Comparison of ENCODE assay signal across 13 mouse cellular contexts in the genomic region with DNA sequence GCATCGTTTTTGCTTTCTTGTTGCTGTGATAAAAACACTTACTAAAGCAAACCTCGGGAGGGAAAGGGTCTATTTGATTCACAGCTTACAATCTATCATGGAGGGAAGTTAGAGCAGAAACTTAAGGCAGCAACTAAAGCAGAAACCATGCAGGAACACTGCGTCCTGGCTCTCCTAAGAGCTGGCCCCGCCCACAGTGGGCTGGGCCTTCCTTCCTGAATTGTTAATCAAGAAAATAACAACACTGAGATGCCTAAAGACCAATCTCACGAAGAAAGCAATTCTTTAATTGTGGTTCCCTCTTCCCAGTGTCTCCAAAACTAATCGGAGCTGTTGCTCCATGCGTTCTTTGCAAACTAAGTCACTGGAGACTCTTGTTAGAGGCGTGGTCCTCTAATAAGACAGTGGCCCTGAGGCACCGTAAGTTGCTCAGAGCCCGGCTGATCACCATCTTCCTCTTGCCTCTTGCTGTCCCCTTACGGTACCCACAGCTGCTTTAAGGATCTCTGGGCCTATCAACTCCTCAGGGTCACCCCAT. TPM values are rescaled to one million over a fixed set of nuclear protein-coding genes. Genes with fewer than 3 reads are reported as not detected.
A peak's percentile ranks its signal among the peaks of the same experiment; 100 is the strongest.
DNase-seq lines count a peak whose midpoint lies in the region; ATAC-seq lines count a peak whose summit lies in the region.
"Had no signal": no experiment of that assay in that cellular context is flagged by ENCODE, and none has a peak within 500 bp of the region (broad histone marks: within the 10 kb centered on the region; RNA-seq: fewer than 3 reads in every experiment).

No protein-coding gene starts in this region.

- H3K9me3 ChIP-seq in heart, embryonic 11.5 days (replicated peaks; ENCODE audit: control insufficient read depth, low read length) = no peaks in the 10 kb centered on the region
- no peaks in the 10 kb centered on the region for H3K9me3 ChIP-seq in kidney, embryonic 16.5 days (ENCODE audit: low read length)
- H3K9me3 ChIP-seq in midbrain, embryonic 14.5 days (ENCODE audit: control insufficient read depth, low read length) = no peaks in the 10 kb centered on the region
- H3K9me3 ChIP-seq: hindbrain, embryonic 12.5 days; limb, embryonic 15.5 days had no signal

- H3K36me3 ChIP-seq in heart, embryonic 11.5 days (ENCODE audit: control insufficient read depth, insufficient read depth, low read length) = no peaks in the 10 kb centered on the region
- no peaks in the 10 kb centered on the region for H3K36me3 ChIP-seq in kidney, embryonic 16.5 days (ENCODE audit: insufficient read depth, low read length)
- H3K36me3 ChIP-seq in midbrain, embryonic 14.5 days (ENCODE audit: control insufficient read depth, insufficient read depth, low read length) = no peaks in the 10 kb centered on the region
- H3K36me3 ChIP-seq: hindbrain, embryonic 12.5 days; limb, embryonic 15.5 days had no signal

- H3K9ac ChIP-seq in heart, embryonic 11.5 days (ENCODE audit: low read depth, low read length) = no peak overlapping the region
- H3K9ac ChIP-seq in kidney, embryonic 16.5 days (replicated peaks; ENCODE audit: low read length) = no peak overlapping the region
- H3K9ac ChIP-seq in midbrain, embryonic 14.5 days (replicated peaks; ENCODE audit: low read length) = no peak overlapping the region
- H3K9ac ChIP-seq: hindbrain, embryonic 12.5 days; limb, embryonic 15.5 days had no signal

- H3K4me1 ChIP-seq in heart, embryonic 11.5 days (ENCODE audit: control insufficient read depth, insufficient read depth, low read length) = no peaks in the 10 kb centered on the region
- H3K4me1 ChIP-seq in kidney, embryonic 16.5 days (ENCODE audit: insufficient read depth, low read length) = peaks cover 3% of the 10 kb centered on the region; the same call in 1 of the 2 replicates
- no peaks in the 10 kb centered on the region for H3K4me1 ChIP-seq in midbrain, embryonic 14.5 days (ENCODE audit: control insufficient read depth, insufficient read depth, low read length)
- H3K4me1 ChIP-seq: hindbrain, embryonic 12.5 days; limb, embryonic 15.5 days had no signal

- H3K27ac ChIP-seq in heart, embryonic 11.5 days (ENCODE audit: low read depth, low read length) = no peak overlapping the region
- H3K27ac ChIP-seq in kidney, embryonic 16.5 days (ENCODE audit: low read length) = no peak overlapping the region
- H3K27ac ChIP-seq in midbrain, embryonic 14.5 days (replicated peaks; ENCODE audit: low read depth, low read length) = no peak overlapping the region
- H3K27ac ChIP-seq: hindbrain, embryonic 12.5 days; limb, embryonic 15.5 days had no signal

- ATAC-seq in heart, embryonic 11.5 days (replicated peaks; ENCODE audit: insufficient number of reproducible peaks, low FRiP score, low TSS enrichment) = no peak
- no peak for ATAC-seq in kidney, embryonic 16.5 days (ENCODE audit: low FRiP score, low TSS enrichment)
- ATAC-seq in midbrain, embryonic 14.5 days (ENCODE audit: low FRiP score, low TSS enrichment) = no peak

- no peaks in the 10 kb centered on the region for H3K27me3 ChIP-seq in heart, embryonic 11.5 days (ENCODE audit: control insufficient read depth, insufficient read depth, low read length)
- H3K27me3 ChIP-seq in kidney, embryonic 16.5 days (ENCODE audit: insufficient read depth, low read length) = no peaks in the 10 kb centered on the region
- H3K27me3 ChIP-seq in midbrain, embryonic 14.5 days (ENCODE audit: control insufficient read depth, insufficient read depth, low read length) = no peaks in the 10 kb centered on the region
- H3K27me3 ChIP-seq: limb, embryonic 15.5 days had no signal

- DNase-seq in heart, adult 11 months = peak; percentile 93
- peak; percentile 38 for DNase-seq in kidney, adult 9 months
- peak; percentile 56 for DNase-seq in ES-CJ7 (ENCODE audit: low read depth, low spot score)
- peak; percentile 53 to 65 for DNase-seq in kidney, postnatal 36 days
- DNase-seq in midbrain, embryonic 14.5 days = no peak
- no peak for DNase-seq in embryo, embryonic 10 days (ENCODE audit: low spot score)
- DNase-seq: adrenal gland, postnatal 25 days; cerebellum, adult 9-11 months; spleen, adult 18-20 months had no signal

- H3K4me3 ChIP-seq in heart, embryonic 11.5 days (ENCODE audit: low read depth, low read length) = no peak overlapping the region
- no peak overlapping the region for H3K4me3 ChIP-seq in kidney, embryonic 16.5 days (ENCODE audit: low read length)
- no peak overlapping the region for H3K4me3 ChIP-seq in midbrain, embryonic 14.5 days (replicated peaks; ENCODE audit: low read depth, low read length)
- H3K4me3 ChIP-seq: hindbrain, embryonic 12.5 days; limb, embryonic 15.5 days had no signal

- WGBS in heart, embryonic 11.5 days (ENCODE audit: insufficient replicate concordance) = 59% methylated on average over 11 of the region's 11 CpGs
- WGBS in kidney, embryonic 16.5 days = 68% methylated on average over 11 of the region's 11 CpGs
- 80% methylated on average over 11 of the region's 11 CpGs for WGBS in midbrain, embryonic 14.5 days

- no peak overlapping the region for H3K4me2 ChIP-seq in heart, embryonic 11.5 days
- H3K4me2 ChIP-seq in kidney, embryonic 16.5 days (replicated peaks; ENCODE audit: low read depth, low read length) = no peak overlapping the region
- no peak overlapping the region for H3K4me2 ChIP-seq in midbrain, embryonic 14.5 days (ENCODE audit: low read length)
- H3K4me2 ChIP-seq: hindbrain, embryonic 12.5 days; limb, embryonic 15.5 days had no signal

RNA-seq across cellular contexts. Expression of gene Cd180, which starts 37.1 kb away (rescaled TPM):
- polyA plus RNA-seq in heart, embryonic 11.5 days (2014; fragmentation: Nextera tagmentation; extraction: Ambion mirVana) = 0.39 and 0.49 TPM in 2 replicates
- polyA plus RNA-seq in kidney, embryonic 16.5 days (2015; fragmentation: Nextera tagmentation; extraction: Ambion mirVana) = 0.24 and 0.29 TPM in 2 replicates
- 0.62 and 1.0 TPM in 2 replicates for polyA plus RNA-seq in midbrain, embryonic 14.5 days (2014; fragmentation: Nextera tagmentation; extraction: Ambion mirVana)

Comparison
In these comparisons a context has a peak if more than half of its experiments do, and no peak if none do; other contexts are left out.
1. DNase-seq: peak in heart, adult 11 months (single experiment), kidney, adult 9 months (single experiment), ES-CJ7 (single experiment) and kidney, postnatal 36 days (2 of 2); none in midbrain, embryonic 14.5 days (single experiment) and embryo, embryonic 10 days (single experiment).